Mouse (Mus musculus): ENCODE data around the gene Syt8.

The Syt8 gene

GRCm38 (mm10) chr7:142476271-142476670, 41.6 kb downstream of the Syt8 start:
- DNase-seq (ENCODE audit: low spot score in 2 of 2) = no peak

- peak in 1 of 2 experiments; percentile 43 for DNase-seq (ENCODE audit: low spot score in 2 of 2)
Observed at GRCm38 (mm10) chr7:142476795-142477452, 42.3 kb downstream of the Syt8 start.

- DNase-seq (ENCODE audit: low spot score in 2 of 2) = no peak
Observed at GRCm38 (mm10) chr7:142478001-142478400, 43.4 kb downstream of the Syt8 start.

GRCm38 (mm10) chr7:142478574-142478973, 43.9 kb downstream of the Syt8 start:
- no peak for DNase-seq (ENCODE audit: low spot score in 2 of 2)

- DNase-seq (ENCODE audit: low spot score in 2 of 2) = no peak
Observed at GRCm38 (mm10) chr7:142479307-142479706, 44.7 kb downstream of the Syt8 start.

GRCm38 (mm10) chr7:142479886-142480285, 45.2 kb downstream of the Syt8 start:
- no peak for DNase-seq (ENCODE audit: low spot score in 2 of 2)

DNA sequence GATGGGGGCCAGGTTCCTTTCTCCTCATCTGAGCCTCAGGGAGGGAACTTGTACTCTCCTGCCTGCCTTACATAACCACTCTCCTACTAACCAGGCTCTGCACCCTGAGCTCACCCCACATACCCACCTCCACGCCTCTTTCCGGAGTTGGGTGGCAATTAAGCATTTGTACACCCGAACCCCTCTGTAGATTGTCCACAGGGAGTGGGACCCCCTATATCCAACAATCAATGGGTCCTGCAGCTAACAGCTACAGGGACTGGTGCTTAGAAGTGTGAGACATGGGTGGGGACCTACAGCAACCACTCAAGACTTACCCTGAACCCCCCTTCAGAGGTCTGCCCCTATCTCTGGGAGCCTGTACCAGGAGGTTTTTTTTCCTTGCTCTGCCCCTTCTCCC, 46.0 kb downstream of the Syt8 start:
- no peak for DNase-seq (ENCODE audit: low spot score in 2 of 2)

DNA sequence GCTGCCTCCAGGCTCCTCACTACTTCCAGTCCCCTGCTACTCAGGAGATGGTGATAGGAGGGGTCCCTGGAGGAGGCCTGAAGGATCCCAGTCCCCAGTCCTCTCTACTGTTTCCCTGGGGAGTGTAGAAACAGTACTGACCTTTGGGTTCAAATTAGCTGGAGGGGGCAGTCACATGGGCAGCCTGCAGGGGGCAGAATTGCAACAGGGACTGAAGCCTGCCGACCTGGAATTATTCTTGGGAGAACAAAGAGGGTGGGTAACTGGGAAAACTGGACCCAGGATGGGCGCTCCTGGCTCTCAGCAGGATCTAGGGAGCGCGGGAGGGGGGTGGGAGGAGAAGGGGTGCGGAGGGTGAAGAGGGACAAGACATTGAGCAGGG, 46.5 kb downstream of the Syt8 start:
- DNase-seq (ENCODE audit: low spot score in 2 of 2) = peak in 1 of 2 experiments; percentile 61

DNA sequence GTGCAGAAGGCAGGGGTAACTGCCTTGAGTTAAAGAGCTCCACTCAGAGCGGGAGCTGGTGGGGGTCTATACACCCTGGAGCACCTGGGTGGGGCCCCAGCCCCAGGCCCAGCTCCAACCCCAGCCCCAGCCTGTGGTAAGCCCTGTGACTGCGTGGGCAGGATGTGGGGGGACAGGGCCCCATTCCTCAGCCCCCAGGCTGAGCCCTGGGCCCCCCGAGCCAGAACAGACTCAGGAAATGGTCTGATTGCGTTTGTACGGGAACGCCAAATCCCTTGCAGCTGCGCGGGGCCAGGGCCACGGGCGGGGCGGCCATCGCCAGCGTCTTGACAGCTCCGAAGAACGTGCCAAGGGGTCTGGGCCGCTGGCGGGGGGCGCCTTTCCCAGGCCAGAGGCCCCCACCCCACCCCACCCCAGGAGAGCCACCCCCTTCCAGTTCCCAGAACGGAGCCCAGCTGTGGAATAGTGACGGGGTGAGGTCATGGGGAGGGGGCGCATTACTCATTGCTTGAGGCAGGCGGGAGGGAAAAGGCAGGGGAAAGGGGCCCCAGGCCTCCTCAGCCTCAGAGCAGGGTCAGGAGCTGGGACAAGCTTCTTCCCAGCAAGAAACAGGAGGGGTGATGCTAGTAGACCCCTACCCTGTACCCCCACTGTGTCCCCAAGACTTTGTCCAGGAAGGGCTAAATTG, 47.1 kb downstream of the Syt8 start:
- DNase-seq (ENCODE audit: low spot score in 2 of 2) = peak in 1 of 2 experiments; percentile 72

DNA sequence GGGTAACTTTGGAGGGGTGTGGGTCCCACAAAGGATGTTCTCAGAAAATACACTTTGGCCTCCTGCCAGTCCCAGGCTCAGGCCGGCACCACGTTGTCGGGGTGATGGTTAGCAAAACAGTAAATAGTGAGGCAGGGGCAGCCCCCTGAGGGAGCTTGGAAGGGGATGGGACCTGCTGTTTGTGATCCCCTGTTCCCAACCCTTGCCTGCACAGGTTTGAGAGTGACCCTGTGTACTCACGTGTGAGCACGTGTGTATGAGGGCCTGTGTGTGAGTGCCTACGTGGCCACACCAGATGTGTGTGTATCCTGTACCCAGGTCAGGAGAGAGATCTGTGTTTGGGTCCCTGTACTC, 47.6 kb downstream of the Syt8 start:
- DNase-seq (ENCODE audit: low spot score in 2 of 2) = no peak

DNA sequence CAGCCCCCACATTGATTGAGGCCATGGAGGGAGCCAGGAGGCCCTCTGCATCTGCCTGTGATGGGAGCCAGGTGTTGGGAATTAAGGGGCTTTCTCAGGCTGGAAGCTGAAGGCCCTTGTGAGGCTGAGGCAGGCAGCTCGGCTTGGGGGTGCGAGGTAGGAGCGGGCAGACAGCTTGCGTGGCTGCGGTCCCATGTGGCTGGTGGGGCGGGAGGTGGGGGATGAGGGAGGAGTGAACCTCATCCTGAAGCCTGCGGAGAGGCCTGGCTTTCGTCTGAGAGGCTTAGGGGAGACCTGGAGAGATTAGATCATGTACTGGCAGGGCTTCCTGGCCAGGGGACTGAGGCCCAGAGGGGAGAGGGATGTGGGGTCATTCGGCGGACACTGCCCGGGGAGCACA, 48.5 kb downstream of the Syt8 start:
- DNase-seq (ENCODE audit: low spot score in 2 of 2) = peak in 1 of 2 experiments; percentile 42

DNA sequence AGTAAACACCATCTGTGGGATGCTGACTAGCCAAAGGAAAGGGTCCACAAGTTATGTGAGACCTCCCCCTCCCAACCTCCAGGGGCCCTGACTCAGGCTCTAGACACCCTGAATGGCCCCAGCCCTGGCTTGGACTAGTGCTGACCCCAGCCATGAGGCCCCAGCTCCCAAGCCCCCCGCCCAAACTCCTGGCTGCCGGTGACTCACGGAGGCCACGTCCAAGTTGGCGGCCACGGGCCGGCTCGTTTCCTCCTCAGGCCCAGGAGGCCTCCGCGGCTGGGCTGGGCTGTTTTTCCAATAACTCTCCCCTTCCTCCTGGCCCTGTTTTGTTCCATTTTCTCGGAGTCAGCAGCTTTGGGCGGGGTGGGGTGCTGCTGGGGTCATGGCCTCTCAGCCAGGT, 50.1 kb downstream of the Syt8 start:
- DNase-seq (ENCODE audit: low spot score in 2 of 2) = peak in 1 of 2 experiments; percentile 57

DNA sequence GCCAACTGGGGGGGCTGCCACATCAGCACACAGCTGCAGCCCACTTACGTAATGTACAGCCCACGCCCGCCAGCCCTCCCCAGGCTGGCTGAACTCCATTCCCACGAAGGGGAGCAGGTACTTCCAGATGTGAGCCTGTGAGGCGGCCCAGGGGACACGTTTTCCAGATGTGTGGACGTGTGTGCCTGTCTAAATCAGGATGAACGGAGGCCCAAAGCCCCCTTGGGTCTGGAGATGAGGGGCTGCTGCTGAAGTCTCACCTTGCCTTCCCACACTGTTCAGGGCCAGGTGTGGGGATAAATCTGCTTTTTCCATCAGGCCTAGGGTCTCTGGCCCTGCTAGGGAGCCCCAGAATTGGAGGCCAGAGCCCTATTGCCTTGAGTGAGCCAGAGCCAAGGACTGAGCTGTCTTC, 52.1 kb downstream of the Syt8 start:
- no peak for DNase-seq (ENCODE audit: low spot score in 2 of 2)

- peak in 1 of 2 experiments; percentile 47 for DNase-seq (ENCODE audit: low spot score in 2 of 2)
Observed at GRCm38 (mm10) chr7:142487341-142487859, 52.8 kb downstream of the Syt8 start.

GRCm38 (mm10) chr7:142488053-142488452, 53.4 kb downstream of the Syt8 start:
- DNase-seq (ENCODE audit: low spot score in 2 of 2) = no peak

Measured in urinary bladder, postnatal 36 days (tissue).